Mouse (Mus musculus): ENCODE measurements around the gene 3110009E18Rik. TPM values are rescaled to one million over a fixed set of nuclear protein-coding genes. Genes with fewer than 3 reads are reported as not detected.

3110009E18Rik gene
- polyA plus RNA-seq, 1 experiment from 2014 or later: 14.6 TPM

DNA sequence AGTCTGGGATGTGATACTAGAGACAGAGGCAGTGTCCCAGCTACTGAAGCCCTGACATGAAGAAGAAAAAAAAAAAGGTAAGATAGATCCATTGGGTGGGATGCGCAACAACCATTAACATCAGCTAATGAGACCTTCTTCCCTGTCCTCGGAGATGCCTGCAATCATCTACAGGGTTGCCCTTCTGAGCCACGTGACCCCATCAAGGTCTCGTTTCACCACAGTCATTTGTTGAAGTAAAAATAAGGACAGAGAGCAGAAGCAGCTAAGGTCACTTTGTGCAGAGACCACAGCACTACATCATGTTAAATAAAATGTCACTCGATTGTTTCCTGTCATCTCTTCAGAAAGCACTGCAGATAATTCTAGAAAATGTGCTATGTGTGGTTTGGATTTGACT lies 82.8 kb downstream of the 3110009E18Rik start:
- no peaks in the 10 kb centered on the region for H3K9me3 ChIP-seq (ENCODE audit: control insufficient read depth, low read length)
- no peaks in the 10 kb centered on the region for H3K27me3 ChIP-seq (replicated peaks; ENCODE audit: control insufficient read depth, insufficient read depth, low read length)
- H3K4me2 ChIP-seq (ENCODE audit: low read depth, low read length): no peak overlapping the region
- H3K9ac ChIP-seq (ENCODE audit: low read depth, low read length): no peak overlapping the region
- H3K27ac ChIP-seq (replicated peaks; ENCODE audit: low read depth, low read length): no peak overlapping the region
- H3K4me3 ChIP-seq (ENCODE audit: low read depth, low read length): no peak overlapping the region
- no peaks in the 10 kb centered on the region for H3K4me1 ChIP-seq (ENCODE audit: control insufficient read depth, insufficient read depth, low read length)
- no peaks in the 10 kb centered on the region for H3K36me3 ChIP-seq (ENCODE audit: control insufficient read depth, insufficient read depth, low read length)
- WGBS: 77% methylated on average over 5 of the region's 5 CpGs
- ATAC-seq (ENCODE audit: low read depth) (no peak), DNase-seq (ENCODE audit: low spot score) (no peak)

DNA sequence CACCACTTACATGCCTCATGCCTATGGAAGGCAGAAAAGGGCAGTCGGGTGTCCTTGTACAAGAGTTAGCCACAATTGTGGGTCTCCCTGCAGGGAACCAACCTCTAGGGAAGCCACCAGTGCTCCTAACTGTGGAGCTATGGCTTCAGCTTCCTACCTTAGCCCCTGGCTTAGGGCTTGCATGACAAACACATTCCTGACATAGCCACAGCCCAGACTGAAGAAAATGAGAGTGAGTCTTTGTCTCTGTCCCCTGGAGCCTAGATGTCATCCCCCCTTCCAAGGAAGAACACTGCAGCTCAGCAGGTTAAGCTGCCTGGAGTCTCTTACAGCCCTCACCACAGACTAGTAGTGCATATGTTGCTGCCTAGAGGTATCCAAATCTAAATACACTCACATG lies 83.8 kb downstream of the 3110009E18Rik start:
- Histone ChIP-seq H3K36me3 (ENCODE audit: control insufficient read depth, insufficient read depth, low read length) (no peaks in the 10 kb centered on the region), H3K4me1 (ENCODE audit: control insufficient read depth, insufficient read depth, low read length) (no peaks in the 10 kb centered on the region), H3K9me3 (ENCODE audit: control insufficient read depth, low read length) (no peaks in the 10 kb centered on the region), H3K4me2 (ENCODE audit: low read depth, low read length) (no peak overlapping the region), H3K4me3 (ENCODE audit: low read depth, low read length) (no peak overlapping the region), H3K27me3 (replicated peaks; ENCODE audit: control insufficient read depth, insufficient read depth, low read length) (no peaks in the 10 kb centered on the region), H3K9ac (ENCODE audit: low read depth, low read length) (no peak overlapping the region), H3K27ac (replicated peaks; ENCODE audit: low read depth, low read length) (no peak overlapping the region)
- 29% methylated on average over 1 of the region's 1 CpGs for WGBS
- ATAC-seq (ENCODE audit: low read depth) (no peak), DNase-seq (ENCODE audit: low spot score) (no peak)

DNA sequence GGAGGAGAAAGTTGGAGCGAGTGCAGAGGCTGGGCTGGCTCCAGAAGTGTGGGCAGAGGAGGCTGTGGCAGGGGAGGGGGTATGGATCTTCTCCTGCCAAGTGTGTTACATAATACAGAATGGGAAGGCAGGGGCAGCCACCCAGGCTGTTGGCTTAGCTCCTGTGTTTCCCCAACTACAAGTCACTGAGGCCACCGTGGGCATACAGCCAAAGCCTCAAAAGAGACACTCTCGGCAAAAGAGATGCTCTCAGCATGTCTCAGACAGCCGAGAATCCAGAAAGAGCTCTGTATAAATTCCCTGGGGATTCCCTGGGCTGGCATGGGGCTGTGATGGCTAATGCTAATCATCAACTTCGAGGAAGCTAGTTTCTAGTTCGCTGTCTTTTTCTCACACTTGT lies 86.6 kb downstream of the 3110009E18Rik start:
- ATAC-seq (ENCODE audit: low read depth): no peak

DNA sequence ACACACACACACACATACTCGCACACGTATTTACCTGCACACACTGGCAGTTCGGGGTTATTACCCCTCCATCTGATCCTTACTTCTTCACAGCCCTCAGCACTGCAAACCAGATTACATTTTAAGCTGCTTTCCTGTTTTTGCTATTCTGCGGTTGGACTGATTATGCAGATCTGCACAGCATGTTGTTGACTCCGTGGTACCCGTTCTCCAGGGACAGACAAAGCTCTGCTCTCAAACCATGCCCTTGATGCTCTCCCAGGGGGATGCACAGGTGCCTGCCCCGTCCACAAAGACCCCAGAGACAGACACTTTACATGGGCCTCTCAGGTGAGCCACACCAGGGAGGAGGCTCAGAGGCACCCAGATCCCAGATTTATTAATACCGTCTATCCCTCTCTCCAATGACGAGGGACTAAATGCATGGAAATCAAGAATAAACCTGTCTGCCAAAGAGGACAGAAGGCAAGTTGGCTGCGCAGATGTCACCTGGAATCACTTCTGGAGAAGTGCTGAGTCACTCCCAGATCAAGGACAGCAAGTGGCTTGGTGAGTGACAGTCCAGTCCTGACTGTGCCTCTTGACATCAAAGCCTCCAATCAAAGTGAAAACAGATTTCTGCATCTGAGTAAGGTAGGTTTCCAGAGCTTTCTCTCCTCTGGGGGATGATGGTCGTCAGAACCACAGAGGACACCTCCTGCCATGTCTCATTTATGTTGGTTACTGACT lies 87.7 kb downstream of the 3110009E18Rik start:
- no peak overlapping the region for H3K9ac ChIP-seq (ENCODE audit: low read depth, low read length)
- H3K27me3 ChIP-seq (replicated peaks; ENCODE audit: control insufficient read depth, insufficient read depth, low read length): no peaks in the 10 kb centered on the region
- WGBS: 64% methylated on average over 11 of the region's 11 CpGs
- DNase-seq (ENCODE audit: low spot score): no peak
- ATAC-seq (ENCODE audit: low read depth): no peak
- H3K4me2 ChIP-seq (ENCODE audit: low read depth, low read length): no peak overlapping the region
- no peak overlapping the region for H3K4me3 ChIP-seq (ENCODE audit: low read depth, low read length)
- H3K36me3 ChIP-seq (ENCODE audit: control insufficient read depth, insufficient read depth, low read length): no peaks in the 10 kb centered on the region
- no peaks in the 10 kb centered on the region for H3K9me3 ChIP-seq (ENCODE audit: control insufficient read depth, low read length)
- no peak overlapping the region for H3K27ac ChIP-seq (replicated peaks; ENCODE audit: low read depth, low read length)
- H3K4me1 ChIP-seq (ENCODE audit: control insufficient read depth, insufficient read depth, low read length): no peaks in the 10 kb centered on the region

More for the DNA sequence above, 86.6 kb downstream of the 3110009E18Rik start:
- peak; percentile 88 for DNase-seq (ENCODE audit: low spot score)
- H3K4me3 ChIP-seq (ENCODE audit: low read depth, low read length): no peak overlapping the region
- H3K4me2 ChIP-seq (ENCODE audit: low read depth, low read length): no peak overlapping the region
- H3K36me3 ChIP-seq (ENCODE audit: control insufficient read depth, insufficient read depth, low read length): no peaks in the 10 kb centered on the region
- no peaks in the 10 kb centered on the region for H3K27me3 ChIP-seq (replicated peaks; ENCODE audit: control insufficient read depth, insufficient read depth, low read length)
- no peaks in the 10 kb centered on the region for H3K4me1 ChIP-seq (ENCODE audit: control insufficient read depth, insufficient read depth, low read length)
- 38% methylated on average over 6 of the region's 6 CpGs for WGBS
- no peak overlapping the region for H3K27ac ChIP-seq (replicated peaks; ENCODE audit: low read depth, low read length)
- no peak overlapping the region for H3K9ac ChIP-seq (ENCODE audit: low read depth, low read length)
- H3K9me3 ChIP-seq (ENCODE audit: control insufficient read depth, low read length): no peaks in the 10 kb centered on the region

DNA sequence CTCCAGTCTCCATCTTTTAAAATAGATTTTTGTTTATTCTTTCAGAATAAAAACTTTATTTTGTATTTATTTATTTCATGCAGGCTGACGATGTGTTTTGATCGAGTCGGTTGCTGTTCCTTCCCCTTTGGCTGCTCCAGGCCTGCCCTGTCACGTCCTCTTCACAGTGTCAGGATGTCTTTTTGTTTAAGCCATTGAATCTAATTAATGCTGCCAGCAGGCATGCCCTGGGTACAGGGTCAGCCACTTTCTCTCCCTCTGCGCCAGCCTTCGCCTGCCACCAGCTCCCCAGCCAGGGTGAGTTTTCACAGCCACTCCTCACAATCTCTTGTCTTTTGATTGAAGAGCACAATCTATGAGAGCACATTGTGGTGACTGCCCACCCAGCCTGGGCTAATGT lies 99.9 kb downstream of the 3110009E18Rik start:
- Histone ChIP-seq H3K9ac (ENCODE audit: low read depth, low read length) (no peak overlapping the region), H3K4me1 (ENCODE audit: control insufficient read depth, insufficient read depth, low read length) (no peaks in the 10 kb centered on the region), H3K4me3 (ENCODE audit: low read depth, low read length) (no peak overlapping the region), H3K27me3 (replicated peaks; ENCODE audit: control insufficient read depth, insufficient read depth, low read length) (no peaks in the 10 kb centered on the region), H3K9me3 (ENCODE audit: control insufficient read depth, low read length) (no peaks in the 10 kb centered on the region), H3K27ac (replicated peaks; ENCODE audit: low read depth, low read length) (no peak overlapping the region), H3K4me2 (ENCODE audit: low read depth, low read length) (no peak overlapping the region), H3K36me3 (ENCODE audit: control insufficient read depth, insufficient read depth, low read length) (no peaks in the 10 kb centered on the region)
- 65% methylated on average over 6 of the region's 6 CpGs for WGBS
- DNase-seq (ENCODE audit: low spot score): no peak
- ATAC-seq (ENCODE audit: low read depth): no peak

DNA sequence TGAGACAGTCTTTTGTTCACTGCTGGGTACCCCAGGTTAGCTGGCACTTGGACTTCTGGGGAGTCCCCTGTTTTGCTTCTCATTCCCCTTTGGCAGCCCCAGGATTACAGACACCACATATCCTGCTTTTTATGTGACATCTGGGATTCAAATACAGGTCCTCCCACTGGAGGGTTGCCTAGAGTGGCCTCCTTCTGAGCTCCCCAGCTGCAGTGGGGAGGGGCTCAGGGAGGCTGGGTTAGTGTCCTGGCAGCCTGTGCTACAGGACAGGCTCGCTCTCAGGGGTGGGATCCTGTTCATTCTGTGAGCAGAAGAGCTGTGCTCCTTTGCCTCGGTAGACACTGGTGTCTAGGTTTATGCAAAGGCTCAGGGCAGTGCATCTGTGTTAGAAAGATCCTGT lies 100.3 kb downstream of the 3110009E18Rik start:
- Histone ChIP-seq H3K4me1 (ENCODE audit: control insufficient read depth, insufficient read depth, low read length) (no peaks in the 10 kb centered on the region), H3K9ac (ENCODE audit: low read depth, low read length) (no peak overlapping the region), H3K27me3 (replicated peaks; ENCODE audit: control insufficient read depth, insufficient read depth, low read length) (no peaks in the 10 kb centered on the region), H3K4me2 (ENCODE audit: low read depth, low read length) (no peak overlapping the region), H3K4me3 (ENCODE audit: low read depth, low read length) (no peak overlapping the region), H3K36me3 (ENCODE audit: control insufficient read depth, insufficient read depth, low read length) (no peaks in the 10 kb centered on the region), H3K9me3 (ENCODE audit: control insufficient read depth, low read length) (no peaks in the 10 kb centered on the region), H3K27ac (replicated peaks; ENCODE audit: low read depth, low read length) (no peak overlapping the region)
- 35% methylated on average over 2 of the region's 2 CpGs for WGBS
- peak; percentile 29 for DNase-seq (ENCODE audit: low spot score)
- ATAC-seq (ENCODE audit: low read depth): no peak

DNA sequence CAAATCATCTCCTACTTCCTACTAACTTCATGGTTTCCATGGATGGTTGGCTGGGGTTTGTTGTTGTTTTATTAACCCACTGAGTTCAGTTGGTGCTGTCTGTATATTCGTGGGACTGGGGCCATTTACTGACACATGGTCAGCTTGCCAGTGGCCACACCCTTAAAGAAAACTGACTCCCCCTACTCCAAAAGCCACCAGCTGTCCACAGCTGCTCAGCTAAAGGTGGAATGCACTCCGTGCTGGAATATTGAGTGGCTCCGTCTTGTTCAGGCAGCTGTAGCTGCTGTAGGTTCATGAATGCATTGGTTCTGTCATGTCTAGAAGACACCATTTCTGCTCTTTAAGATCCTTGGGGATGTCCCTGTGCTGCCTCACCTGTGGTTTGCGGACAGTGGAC lies 102.6 kb downstream of the 3110009E18Rik start:
- Histone ChIP-seq H3K36me3 (ENCODE audit: control insufficient read depth, insufficient read depth, low read length) (no peaks in the 10 kb centered on the region), H3K4me2 (ENCODE audit: low read depth, low read length) (no peak overlapping the region), H3K4me3 (ENCODE audit: low read depth, low read length) (no peak overlapping the region), H3K4me1 (ENCODE audit: control insufficient read depth, insufficient read depth, low read length) (no peaks in the 10 kb centered on the region), H3K27me3 (replicated peaks; ENCODE audit: control insufficient read depth, insufficient read depth, low read length) (no peaks in the 10 kb centered on the region), H3K9me3 (ENCODE audit: control insufficient read depth, low read length) (no peaks in the 10 kb centered on the region), H3K9ac (ENCODE audit: low read depth, low read length) (no peak overlapping the region), H3K27ac (replicated peaks; ENCODE audit: low read depth, low read length) (no peak overlapping the region)
- 60% methylated on average over 4 of the region's 4 CpGs for WGBS
- ATAC-seq (ENCODE audit: low read depth): no peak; the same call in 1 of the 2 replicates
- peak; percentile 56 for DNase-seq (ENCODE audit: low spot score)

DNA sequence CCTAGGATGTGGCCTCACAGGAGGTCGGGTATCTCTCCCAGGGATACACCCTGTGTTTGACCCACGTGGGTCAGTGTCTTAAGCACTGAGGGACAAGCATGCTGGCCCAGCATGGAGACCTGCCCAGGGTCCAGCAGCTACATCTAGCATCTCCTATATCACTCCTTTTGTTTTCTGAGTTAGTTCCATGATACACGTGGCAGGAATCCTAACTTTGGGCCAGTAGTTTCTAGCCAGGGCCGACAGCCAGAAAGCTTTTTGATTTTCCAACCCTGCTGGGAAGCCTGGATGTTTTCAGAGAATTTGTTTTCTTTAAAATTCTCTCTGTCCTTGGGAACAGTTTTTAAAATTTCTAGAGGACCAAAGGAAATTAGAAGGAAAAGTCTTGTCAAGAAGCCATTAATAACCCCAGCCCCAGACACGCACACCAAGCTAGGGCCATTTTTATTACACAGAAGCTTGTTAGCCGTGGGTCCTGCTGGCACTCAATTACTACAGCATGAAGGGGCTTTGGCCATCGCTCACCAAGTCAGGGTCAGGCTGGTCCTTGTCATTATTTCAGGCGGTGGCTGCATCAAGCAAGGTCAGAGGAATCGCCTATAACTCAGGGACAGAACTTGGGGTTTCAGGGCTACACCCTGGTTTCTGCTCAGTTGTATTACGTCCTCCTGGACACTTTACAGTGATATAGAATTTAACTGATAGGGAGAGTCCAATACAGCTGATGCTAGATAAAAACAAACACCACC lies 108.9 kb downstream of the 3110009E18Rik start:
- Histone ChIP-seq H3K4me2 (ENCODE audit: low read depth, low read length) (no peak overlapping the region), H3K27ac (replicated peaks; ENCODE audit: low read depth, low read length) (no peak overlapping the region), H3K9me3 (ENCODE audit: control insufficient read depth, low read length) (no peaks in the 10 kb centered on the region), H3K27me3 (replicated peaks; ENCODE audit: control insufficient read depth, insufficient read depth, low read length) (no peaks in the 10 kb centered on the region), H3K4me3 (ENCODE audit: low read depth, low read length) (no peak overlapping the region), H3K9ac (ENCODE audit: low read depth, low read length) (no peak overlapping the region), H3K36me3 (ENCODE audit: control insufficient read depth, insufficient read depth, low read length) (no peaks in the 10 kb centered on the region), H3K4me1 (ENCODE audit: control insufficient read depth, insufficient read depth, low read length) (peaks cover 4% of the 10 kb centered on the region; the same call in 1 of the 2 replicates)
- 75% methylated on average over 10 of the region's 10 CpGs for WGBS
- no peak for DNase-seq (ENCODE audit: low spot score)
- no peak for ATAC-seq (ENCODE audit: low read depth)

Data from embryonic facial prominence, embryonic 14.5 days (tissue).